Mouse (Mus musculus) ES-Bruce4 (cell line): ENCODE measurements around the gene Gata5. TPM values are rescaled to one million over a fixed set of nuclear protein-coding genes. Genes with fewer than 3 reads are reported as not detected.

Source experiments
- H3K27ac ChIP-seq: 2 replicates; pipeline ENCODE4 v1.5.1; 2012; ENCODE audit warnings: low read length, inconsistent platforms; ENCODE audit not compliant: insufficient read depth
- H3K27me3 ChIP-seq: 2 replicates; pipeline ENCODE4 v1.6.1; 2012; ENCODE audit warnings: mild to moderate bottlenecking, low read length, inconsistent platforms; ENCODE audit not compliant: control insufficient read depth, poor library complexity, insufficient read depth, severe bottlenecking
- H3K36me3 ChIP-seq: 2 replicates; pipeline ENCODE4 v1.6.1; 2012; ENCODE audit warnings: inconsistent platforms, mild to moderate bottlenecking, low read length, moderate library complexity; ENCODE audit not compliant: control insufficient read depth, poor library complexity, insufficient read depth, severe bottlenecking
- H3K4me1 ChIP-seq: one replicate; pipeline ENCODE4 v1.8.1; 2011; ENCODE audit warnings: low read length; ENCODE audit not compliant: control insufficient read depth, insufficient read depth
- H3K4me3 ChIP-seq: 2 replicates; pipeline ENCODE4 v1.5.1; 2011; ENCODE audit warnings: low read depth, mild to moderate bottlenecking, low read length
- H3K9ac ChIP-seq: 2 replicates; pipeline ENCODE4 v1.6.1; 2012; ENCODE audit warnings: low read depth, mild to moderate bottlenecking, inconsistent platforms; ENCODE audit not compliant: poor library complexity, severe bottlenecking
- H3K9me3 ChIP-seq: replicated peaks from 2 replicates; pipeline ENCODE4 v1.6.1; 2012; ENCODE audit warnings: mild to moderate bottlenecking, low read length, inconsistent platforms; ENCODE audit not compliant: control insufficient read depth, poor library complexity, insufficient read depth, severe bottlenecking
- CTCF ChIP-seq: IDR thresholded peaks from one replicate; pipeline ENCODE4 v1.8.1; 2011; ENCODE audit warnings: low read depth, low read length
- EP300 ChIP-seq: IDR thresholded peaks from 2 replicates; pipeline ENCODE4 v1.6.1; 2011; ENCODE audit warnings: low read depth, low read length; ENCODE audit not compliant: insufficient read depth
- POLR2A ChIP-seq: IDR thresholded peaks from one replicate; pipeline ENCODE4 v1.8.1; 2011; ENCODE audit warnings: low read length; ENCODE audit not compliant: insufficient read depth
- polyA plus RNA-seq: library from polyadenylated mRNA; stranded (reverse); fragments of >200 nt; gene quantifications from 2 replicates; pipeline ENCODE4 v1.2.4, GENCODE M21; 2011; ENCODE audit warnings: low read depth; ENCODE audit not compliant: missing spikeins, insufficient read depth, insufficient read length

The Gata5 gene
- polyA plus RNA-seq, 1 experiment, result not detected

GRCm38 (mm10) chr2:180320216-180320615 is 14.3 kb downstream of the Gata5 start:
- H3K4me3 ChIP-seq, result no peak overlapping the region
- no peaks in the 10 kb centered on the region for H3K9me3 ChIP-seq
- H3K4me1 ChIP-seq, result no peaks in the 10 kb centered on the region
- no peak overlapping the region for H3K9ac ChIP-seq
- H3K36me3 ChIP-seq, result no peaks in the 10 kb centered on the region
- TF ChIP-seq POLR2A (no peak), EP300 (no peak), CTCF (no peak)
- no peak overlapping the region for H3K27ac ChIP-seq
- H3K27me3 ChIP-seq, result no peaks in the 10 kb centered on the region

DNA sequence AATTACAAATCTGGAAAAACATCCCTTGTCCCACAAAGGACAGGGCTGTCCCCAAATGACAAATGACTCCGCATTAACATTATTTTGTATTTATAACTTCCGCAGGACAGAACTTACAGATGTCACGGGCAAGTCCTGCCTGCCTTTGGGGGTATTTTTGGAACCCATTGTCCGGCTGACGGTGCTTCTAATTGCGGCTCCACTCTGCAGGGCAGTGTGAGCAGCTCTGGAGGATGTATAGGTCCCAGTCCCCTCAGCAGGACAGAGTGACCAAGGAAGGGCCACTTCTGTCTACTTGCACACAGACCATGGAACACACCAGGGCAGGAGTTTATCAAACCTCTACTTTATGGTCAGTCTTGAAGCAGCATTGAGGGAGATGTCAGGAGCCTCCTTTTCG is 16.9 kb downstream of the Gata5 start:
- Histone ChIP-seq H3K4me1 (no peaks in the 10 kb centered on the region), H3K9me3 (no peaks in the 10 kb centered on the region), H3K27me3 (no peaks in the 10 kb centered on the region), H3K27ac (no peak overlapping the region), H3K9ac (no peak overlapping the region), H3K36me3 (no peaks in the 10 kb centered on the region), H3K4me3 (no peak overlapping the region)
- TF ChIP-seq CTCF, result no peak
- no peak for TF ChIP-seq POLR2A
- TF ChIP-seq EP300, result no peak

GRCm38 (mm10) chr2:180314292-180314691 is 20.2 kb downstream of the Gata5 start:
- Histone ChIP-seq H3K27ac (no peak overlapping the region), H3K36me3 (no peaks in the 10 kb centered on the region), H3K27me3 (no peaks in the 10 kb centered on the region), H3K9ac (no peak overlapping the region), H3K9me3 (no peaks in the 10 kb centered on the region), H3K4me1 (no peaks in the 10 kb centered on the region), H3K4me3 (no peak overlapping the region)
- TF ChIP-seq CTCF (no peak), EP300 (no peak), POLR2A (no peak)

GRCm38 (mm10) chr2:180311147-180311546 is 23.4 kb downstream of the Gata5 start:
- Histone ChIP-seq H3K9ac (no peak overlapping the region), H3K27ac (no peak overlapping the region), H3K9me3 (no peaks in the 10 kb centered on the region), H3K27me3 (no peaks in the 10 kb centered on the region), H3K4me1 (no peaks in the 10 kb centered on the region), H3K36me3 (no peaks in the 10 kb centered on the region), H3K4me3 (no peak overlapping the region)
- TF ChIP-seq CTCF (no peak), POLR2A (no peak), EP300 (no peak)

GRCm38 (mm10) chr2:180307680-180308079 is 26.8 kb downstream of the Gata5 start:
- no peak overlapping the region for H3K27ac ChIP-seq

GRCm38 (mm10) chr2:180306423-180307168 is 27.9 kb downstream of the Gata5 start:
- TF ChIP-seq CTCF, result no peak
- no peak for TF ChIP-seq EP300
- no peak for TF ChIP-seq POLR2A
- Histone ChIP-seq H3K9ac (no peak overlapping the region), H3K27me3 (no peaks in the 10 kb centered on the region), H3K9me3 (no peaks in the 10 kb centered on the region), H3K4me3 (no peak overlapping the region), H3K4me1 (no peaks in the 10 kb centered on the region), H3K36me3 (no peaks in the 10 kb centered on the region), H3K27ac (no peak overlapping the region)

More at GRCm38 (mm10) chr2:180307680-180308079, 26.8 kb downstream of the Gata5 start:
- Histone ChIP-seq H3K9me3 (no peaks in the 10 kb centered on the region), H3K4me1 (no peaks in the 10 kb centered on the region), H3K36me3 (no peaks in the 10 kb centered on the region), H3K27me3 (no peaks in the 10 kb centered on the region), H3K4me3 (no peak overlapping the region), H3K9ac (no peak overlapping the region)
- TF ChIP-seq CTCF, result no peak
- no peak for TF ChIP-seq POLR2A
- TF ChIP-seq EP300, result no peak
